Comparison of ENCODE assay signal across 10 mouse cellular contexts in the genomic region with DNA sequence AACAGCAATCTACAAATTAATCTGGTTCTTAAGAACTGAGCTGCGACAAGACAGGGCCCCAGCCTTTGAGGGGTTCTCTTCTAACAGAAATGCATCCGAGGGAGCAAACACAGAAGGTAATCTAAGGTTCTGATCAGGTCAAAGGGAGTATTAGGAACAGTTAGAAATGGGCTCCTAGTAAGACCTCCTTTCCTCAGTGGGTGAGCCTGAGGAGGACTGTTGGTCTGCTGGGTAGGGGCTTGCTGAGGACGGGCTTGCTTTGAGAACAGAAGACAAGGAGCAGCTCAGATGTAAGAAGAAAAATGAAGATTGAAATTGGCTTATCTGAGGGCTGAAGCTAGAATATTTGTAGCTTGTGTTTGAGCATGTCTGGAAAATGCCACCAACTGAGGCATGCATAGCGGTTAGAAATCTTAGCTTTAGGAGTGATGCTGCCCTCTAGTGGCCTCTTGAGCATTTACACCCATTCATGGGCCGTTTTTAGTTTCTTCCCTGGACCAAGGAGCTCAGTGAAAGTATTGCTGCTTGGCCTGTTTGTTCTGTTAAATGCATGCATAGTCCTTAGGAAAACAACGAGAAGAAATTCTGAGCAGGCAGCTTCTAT. TPM values are rescaled to one million over a fixed set of nuclear protein-coding genes. Genes with fewer than 3 reads are reported as not detected.
DNase-seq lines count a peak whose midpoint lies in the region; ATAC-seq and TF ChIP-seq lines count a peak whose summit lies in the region.
"Had no signal": no experiment of that assay in that cellular context is flagged by ENCODE, and none has a peak within 500 bp of the region (broad histone marks: within the 10 kb centered on the region; RNA-seq: fewer than 3 reads in every experiment).

No protein-coding gene starts in this region.

- no peak overlapping the region for H3K4me2 ChIP-seq in heart, embryonic 12.5 days
- H3K4me2 ChIP-seq: heart, embryonic 15.5 days; stomach, embryonic 15.5 days had no signal

- WGBS in heart, adult 2 months, result 32% methylated on average over 6 of the region's 6 CpGs
- WGBS in heart, embryonic 12.5 days, result 32% methylated on average over 6 of the region's 6 CpGs

- no peak overlapping the region for H3K9ac ChIP-seq in heart, adult 2 months (ENCODE audit: low read depth, low read length)
- no peak overlapping the region for H3K9ac ChIP-seq in heart, embryonic 12.5 days
- H3K9ac ChIP-seq: heart, embryonic 15.5 days; stomach, embryonic 15.5 days had no signal

- TF ChIP-seq EP300 in heart, adult 2 months (IDR thresholded peaks at IDR 0.05; ENCODE audit: insufficient read depth, low read depth, low read length), result no peak

- no peak for DNase-seq in heart, adult 2 months
- DNase-seq in ZHBTc4 (ENCODE audit: low read depth, low spot score), result peak; percentile 68
- peak; percentile 34 for DNase-seq in heart, postnatal 4 days
- peak; percentile 26 to 63 for DNase-seq in layer of hippocampus, adult 8-10 months (ENCODE audit: low spot score in 2 of 2)
- DNase-seq in right cerebral cortex, postnatal 10 days (ENCODE audit: low spot score in 2 of 2), result peak; percentile 73 to 75

- no peaks in the 10 kb centered on the region for H3K4me1 ChIP-seq in heart, adult 2 months (ENCODE audit: control insufficient read depth, insufficient read depth, low read length)
- no peaks in the 10 kb centered on the region for H3K4me1 ChIP-seq in heart, embryonic 12.5 days (replicated peaks)
- no peaks in the 10 kb centered on the region for H3K4me1 ChIP-seq in cortical plate, adult 2 months (ENCODE audit: control insufficient read depth, insufficient read depth, low read length)
- H3K4me1 ChIP-seq: heart, embryonic 15.5 days; stomach, embryonic 15.5 days had no signal

- peak; percentile 93 for TF ChIP-seq CTCF in heart, adult 2 months (IDR thresholded peaks at IDR 0.05)
- TF ChIP-seq CTCF in cortical plate, adult 2 months (IDR thresholded peaks at IDR 0.05; ENCODE audit: extremely low read depth, insufficient read depth, low read length), result peak; percentile 82

- intact Hi-C loops in heart, adult 2 months (cut with DNase I), result loop anchor here (2.0 to 5.0 kb wide), 2 partner anchors 110 to 356 kb away; a partner anchor contains a TSS

- no peak for ATAC-seq in heart, embryonic 12.5 days (ENCODE audit: insufficient number of reproducible peaks, low FRiP score)
- ATAC-seq in megakaryocyte progenitor cell, adult 5-6 weeks (replicated peaks; ENCODE audit: poor library complexity), result peak; percentile 87

- no peak overlapping the region for H3K4me3 ChIP-seq in heart, adult 2 months
- H3K4me3 ChIP-seq in heart, embryonic 12.5 days, result no peak overlapping the region
- no peak overlapping the region for H3K4me3 ChIP-seq in cortical plate, adult 2 months (ENCODE audit: insufficient read depth, low read length)
- H3K4me3 ChIP-seq: heart, embryonic 15.5 days; stomach, embryonic 15.5 days had no signal

- H3K27ac ChIP-seq in heart, adult 2 months, result no peak overlapping the region
- no peak overlapping the region for H3K27ac ChIP-seq in heart, embryonic 12.5 days (ENCODE audit: poor library complexity, severe bottlenecking)
- H3K27ac ChIP-seq in cortical plate, adult 2 months (ENCODE audit: insufficient read depth, low read length), result no peak overlapping the region
- H3K27ac ChIP-seq: heart, embryonic 15.5 days; stomach, embryonic 15.5 days had no signal

- TF ChIP-seq POLR2A in heart, adult 2 months (IDR thresholded peaks at IDR 0.05; ENCODE audit: insufficient read depth, low read depth, low read length), result no peak
- no peak for TF ChIP-seq POLR2A in cortical plate, adult 2 months (IDR thresholded peaks at IDR 0.05; ENCODE audit: extremely low read depth, insufficient read depth, low read length)

- no peaks in the 10 kb centered on the region for H3K79me2 ChIP-seq in heart, adult 2 months (replicated peaks; ENCODE audit: control insufficient read depth, insufficient read depth, low read length)

- no peaks in the 10 kb centered on the region for H3K27me3 ChIP-seq in heart, adult 2 months (ENCODE audit: control insufficient read depth, insufficient read depth, low read length)
- H3K27me3 ChIP-seq in heart, embryonic 12.5 days (replicated peaks), result no peaks in the 10 kb centered on the region; the same call in 1 of the 2 replicates
- H3K27me3 ChIP-seq: heart, embryonic 15.5 days; stomach, embryonic 15.5 days had no signal

- no peaks in the 10 kb centered on the region for H3K36me3 ChIP-seq in heart, adult 2 months (ENCODE audit: control insufficient read depth, insufficient read depth, low read length)
- H3K36me3 ChIP-seq in heart, embryonic 12.5 days, result no peaks in the 10 kb centered on the region
- H3K36me3 ChIP-seq: heart, embryonic 15.5 days; stomach, embryonic 15.5 days had no signal

- H3K9me3 ChIP-seq in heart, embryonic 12.5 days (replicated peaks), result no peaks in the 10 kb centered on the region
- H3K9me3 ChIP-seq: heart, embryonic 15.5 days; stomach, embryonic 15.5 days had no signal

RNA-seq across cellular contexts. Expression of a gene that starts 33.5 kb away (rescaled TPM):
- total RNA-seq in heart, adult 2 months (2021), result 10 to 100 TPM; 20.2 to 29.2 TPM
- polyA plus RNA-seq in heart, adult 2 months (2012; rRNA removed), result 7.9 and 17.8 TPM in 2 replicates
- 12.0 and 14.0 TPM in 2 replicates for polyA plus RNA-seq in heart, embryonic 12.5 days (2016; fragmentation: Nextera tagmentation; extraction: Ambion mirVana)
- polyA plus RNA-seq in cortical plate, adult 2 months (2012; rRNA removed), result 41.7 and 42.7 TPM in 2 replicates
- 1 to 10 TPM; 7.8 to 9.2 TPM for total RNA-seq in heart, postnatal 4 days (2021)
- total RNA-seq in layer of hippocampus, adult 8-10 months (2022), result 10 to 100 TPM; 36.3 to 41.6 (median 37.0) TPM
- 64.5 and 64.6 TPM in 2 replicates for total RNA-seq in megakaryocyte progenitor cell, adult 5-6 weeks (2015)
- total RNA-seq in megakaryocyte progenitor cell, adult 5-6 weeks (2017), result 57.8 and 60.5 TPM in 2 replicates

RNA-seq across cellular contexts. Expression of a gene that starts 43.2 kb away (rescaled TPM):
- total RNA-seq in heart, adult 2 months (2021), result not detected
- polyA plus RNA-seq in heart, adult 2 months (2012; rRNA removed), result not detected in 2 replicates
- not detected in 2 replicates for polyA plus RNA-seq in heart, embryonic 12.5 days (2016; fragmentation: Nextera tagmentation; extraction: Ambion mirVana)
- polyA plus RNA-seq in cortical plate, adult 2 months (2012; rRNA removed), result not detected in 2 replicates
- not detected for total RNA-seq in heart, postnatal 4 days (2021)
- total RNA-seq in layer of hippocampus, adult 8-10 months (2022), result not detected
- not detected in 2 replicates for total RNA-seq in megakaryocyte progenitor cell, adult 5-6 weeks (2015)
- not detected in 2 replicates for total RNA-seq in megakaryocyte progenitor cell, adult 5-6 weeks (2017)
- polyA plus RNA-seq: heart, embryonic 15.5 days; stomach, embryonic 15.5 days had no signal

Comparison
In these comparisons a context has a peak if more than half of its experiments do, and no peak if none do; other contexts are left out.
1. DNase-seq: peak in ZHBTc4 (single experiment), heart, postnatal 4 days (single experiment), layer of hippocampus, adult 8-10 months (2 of 2) and right cerebral cortex, postnatal 10 days (2 of 2); none in heart, adult 2 months (0 of 2).